Mouse (Mus musculus) lung, embryonic 15.5 days (tissue): ENCODE results near the gene Shisa5. TPM values are rescaled to one million over a fixed set of nuclear protein-coding genes. Genes with fewer than 3 reads are reported as not detected.

Experiments used
- ATAC-seq: fragments of 200-750 bp; cut with Nextera tagmentation; 2 replicates; pipeline ENCODE4 v1.8.0; 2017; ENCODE audit warnings: moderate number of reproducible peaks, borderline replicate concordance; ENCODE audit not compliant: low FRiP score, low TSS enrichment; ENCODE audit errors: extremely low read depth
- H3K27ac ChIP-seq: fragments of 300-500 bp; sonication (generic); 2 replicates; pipeline ENCODE4 v1.5.1; 2015; ENCODE audit warnings: moderate library complexity, mild to moderate bottlenecking, inconsistent platforms
- H3K27me3 ChIP-seq: fragments of 300-500 bp; sonication (generic); 2 replicates; pipeline ENCODE4 v1.6.1; 2015; ENCODE audit warnings: inconsistent platforms
- H3K36me3 ChIP-seq: fragments of 300-500 bp; sonication (generic); 2 replicates; pipeline ENCODE4 v1.6.1; 2015; ENCODE audit warnings: inconsistent platforms
- H3K4me1 ChIP-seq: fragments of 300-500 bp; sonication (generic); 2 replicates; pipeline ENCODE4 v1.6.1; 2015; ENCODE audit warnings: inconsistent platforms
- H3K4me2 ChIP-seq: fragments of 300-500 bp; sonication (generic); 2 replicates; pipeline ENCODE4 v1.6.1; 2015; ENCODE audit warnings: inconsistent platforms, mild to moderate bottlenecking, moderate library complexity
- H3K4me3 ChIP-seq: fragments of 300-500 bp; sonication (generic); 2 replicates; pipeline ENCODE4 v1.5.1; 2015; ENCODE audit warnings: mild to moderate bottlenecking, inconsistent platforms
- H3K9ac ChIP-seq: fragments of 300-500 bp; sonication (generic); 2 replicates; pipeline ENCODE4 v1.6.1; 2015; ENCODE audit warnings: inconsistent platforms
- H3K9me3 ChIP-seq: fragments of 300-500 bp; sonication (generic); 2 replicates; pipeline ENCODE4 v1.6.1; 2016; ENCODE audit warnings: inconsistent platforms
- WGBS: fragments of 180-500 bp; shearing (Covaris S2); methylation state at CpG from one replicate; pipeline ENCODE4 v1.1.7; 2015; 5-methylcytosine and 5-hydroxymethylcytosine counted together
- polyA plus RNA-seq: library from polyadenylated mRNA; unstranded; fragments of >200 nt; fragmentation: Nextera tagmentation; extraction: Ambion mirVana; gene quantifications from 2 replicates; pipeline ENCODE4 v1.2.1, GENCODE M21; 2015

Shisa5 gene
- polyA plus RNA-seq, 1 experiment from 2014 or later, result 98.3 TPM

GRCm38 (mm10) chr9:109107341-109107740, 69.0 kb downstream of the Shisa5 start:
- H3K27me3 ChIP-seq, result no peaks in the 10 kb centered on the region
- H3K36me3 ChIP-seq, result peaks cover 90% of the 10 kb centered on the region
- H3K4me1 ChIP-seq, result peaks cover 11% of the 10 kb centered on the region; the same call in 1 of the 2 replicates
- no peaks in the 10 kb centered on the region for H3K9me3 ChIP-seq
- H3K9ac ChIP-seq, result no peak overlapping the region
- 59% methylated on average over 6 of the region's 6 CpGs for WGBS
- H3K4me3 ChIP-seq, result no peak overlapping the region
- H3K27ac ChIP-seq, result no peak overlapping the region
- no peak for ATAC-seq
- H3K4me2 ChIP-seq, result no peak overlapping the region

Other genes starting within 250 kb of the Shisa5 start
- 15.3 and 16.6 TPM in 2 replicates for gene Nckipsd, start 230.2 kb upstream of the Shisa5 start, polyA plus RNA-seq
- gene Celsr3, start 212.2 kb upstream of the Shisa5 start, polyA plus RNA-seq, result 0.14 and 0.15 TPM in 2 replicates
- gene Slc26a6, start 185.3 kb upstream of the Shisa5 start, polyA plus RNA-seq, result 7.8 and 10.4 TPM in 2 replicates
- gene Tmem89, start 123.9 kb upstream of the Shisa5 start, polyA plus RNA-seq, result 0.25 TPM in 1 of 2 replicates, not detected in the other
- 437 and 446 TPM in 2 replicates for gene Uqcrc1, start 101.9 kb upstream of the Shisa5 start, polyA plus RNA-seq
- gene Col7a1, start 85.0 kb upstream of the Shisa5 start, polyA plus RNA-seq, result 0.86 and 1.0 TPM in 2 replicates
- gene Ucn2, start 52.6 kb upstream of the Shisa5 start, polyA plus RNA-seq, result not detected in 2 replicates
- 10.2 and 11.3 TPM in 2 replicates for gene Pfkfb4, start 46.8 kb upstream of the Shisa5 start, polyA plus RNA-seq
- gene Trex1, start 21.2 kb downstream of the Shisa5 start, polyA plus RNA-seq, result 12.7 and 14.0 TPM in 2 replicates
- gene Atrip, start 35.6 kb downstream of the Shisa5 start, polyA plus RNA-seq, result 26.4 and 27.0 TPM in 2 replicates
- 11.2 and 11.5 TPM in 2 replicates for gene Ccdc51, start 43.9 kb downstream of the Shisa5 start, polyA plus RNA-seq
- 519 and 556 TPM in 2 replicates for gene Tma7, start 44.0 kb downstream of the Shisa5 start, polyA plus RNA-seq
- 18.2 and 18.4 TPM in 2 replicates for gene Plxnb1, start 56.8 kb downstream of the Shisa5 start, polyA plus RNA-seq
- not detected in 2 replicates for gene Fbxw21, start 123.5 kb downstream of the Shisa5 start, polyA plus RNA-seq
- gene Fbxw13, start 157.4 kb downstream of the Shisa5 start, polyA plus RNA-seq, result not detected in 2 replicates
- gene Fbxw20, start 196.2 kb downstream of the Shisa5 start, polyA plus RNA-seq, result not detected in 2 replicates
- gene Fbxw14, start 249.1 kb downstream of the Shisa5 start, polyA plus RNA-seq, result not detected in 2 replicates